Mouse (Mus musculus) thymus, adult 2 months (tissue): Measurements from ENCODE around the gene Metrn. TPM values are rescaled to one million over a fixed set of nuclear protein-coding genes. Genes with fewer than 3 reads are reported as not detected.

Experiments used
- DNase-seq: peaks from one replicate; pipeline ENCODE4 v3.0.0; 2021
- H3K27ac ChIP-seq: fragments of 200-500 bp; 2 replicates; pipeline ENCODE4 v1.5.1; 2012; ENCODE audit warnings: low read length, control low read depth; ENCODE audit not compliant: control insufficient read depth, insufficient read depth
- H3K27me3 ChIP-seq: fragments of 200-500 bp; 2 replicates; pipeline ENCODE4 v1.6.1; 2012; ENCODE audit warnings: mild to moderate bottlenecking, low read length, moderate library complexity, mixed read lengths; ENCODE audit not compliant: control insufficient read depth, insufficient read depth
- H3K36me3 ChIP-seq: fragments of 200-500 bp; 2 replicates; pipeline ENCODE4 v1.6.1; 2012; ENCODE audit warnings: mild to moderate bottlenecking, low read length, moderate library complexity; ENCODE audit not compliant: control insufficient read depth, insufficient read depth
- H3K4me1 ChIP-seq: fragments of 200-500 bp; replicated peaks from 2 replicates; pipeline ENCODE4 v1.6.1; 2012; ENCODE audit warnings: low read length; ENCODE audit not compliant: control insufficient read depth, insufficient read depth
- H3K4me3 ChIP-seq: fragments of 200-500 bp; 2 replicates; pipeline ENCODE4 v1.5.1; 2012; ENCODE audit warnings: mild to moderate bottlenecking, low read length, control low read depth, moderate library complexity; ENCODE audit not compliant: control insufficient read depth, insufficient read depth
- CTCF ChIP-seq: fragments of 200-500 bp; IDR thresholded peaks from 2 replicates; pipeline ENCODE4 v1.5.1; 2012; ENCODE audit warnings: mild to moderate bottlenecking, control low read depth, low read length, moderate library complexity, borderline replicate concordance; ENCODE audit not compliant: control insufficient read depth, poor library complexity, insufficient read depth; ENCODE audit errors: extremely low read depth
- POLR2A ChIP-seq: fragments of 200-500 bp; IDR thresholded peaks from 2 replicates; pipeline ENCODE4 v1.6.1; 2012; ENCODE audit warnings: mild to moderate bottlenecking, low read length, control low read depth, moderate library complexity; ENCODE audit not compliant: control insufficient read depth, poor library complexity, insufficient read depth; ENCODE audit errors: extremely low read depth
- WGBS: fragments of 180-500 bp; shearing (Covaris S2); methylation state at CpG from one replicate; pipeline ENCODE4 v1.1.7; 2018; 5-methylcytosine and 5-hydroxymethylcytosine counted together
- polyA plus RNA-seq: library from polyadenylated mRNA; depleted of rRNA; stranded (reverse); fragments of >200 nt; gene quantifications from 2 replicates; pipeline ENCODE4 v1.2.3, GENCODE M21; 2012

Gene Metrn
- polyA plus RNA-seq, 1 experiment = 171 TPM

GRCm38 (mm10) chr17:25791320-25791842 is 5.6 kb downstream of the Metrn start:
- Histone ChIP-seq H3K36me3 (no peaks in the 10 kb centered on the region), H3K27ac (peak overlapping the region; percentile 81), H3K4me1 (peaks cover 34% of the 10 kb centered on the region), H3K27me3 (no peaks in the 10 kb centered on the region), H3K4me3 (peak overlapping the region; percentile 57)
- 27% methylated on average over 19 of the region's 19 CpGs for WGBS
- TF ChIP-seq POLR2A = no peak
- TF ChIP-seq CTCF = no peak
- DNase-seq = no peak

- H3K4me1 ChIP-seq = peaks cover 22% of the 10 kb centered on the region
- 68% methylated on average over 9 of the region's 9 CpGs for WGBS
These were observed 10.0 kb downstream of the Metrn start for GRCm38 (mm10) chr17:25786781-25787504.

GRCm38 (mm10) chr17:25786280-25786679 is 10.7 kb downstream of the Metrn start, which contains the start of gene Ccdc78:
Ccdc78 (plus strand) TSS chr17:25786580.
- WGBS = 93% methylated on average over 3 of the region's 3 CpGs
- TF ChIP-seq CTCF (no peak), POLR2A (no peak)
- H3K27ac ChIP-seq = no peak within 1 kb of the TSS

More at GRCm38 (mm10) chr17:25786781-25787504, 10.0 kb downstream of the Metrn start:
- no peaks in the 10 kb centered on the region for H3K27me3 ChIP-seq
- TF ChIP-seq POLR2A = no peak
- TF ChIP-seq CTCF = no peak
- no peak for DNase-seq
- H3K36me3 ChIP-seq = no peaks in the 10 kb centered on the region; the same call in 1 of the 2 replicates
- no peak overlapping the region for H3K4me3 ChIP-seq
- no peak overlapping the region for H3K27ac ChIP-seq

GRCm38 (mm10) chr17:25785281-25785745 is 11.6 kb downstream of the Metrn start, which contains the start of gene Haghl:
Haghl (minus strand) TSS chr17:25785673.
- TF ChIP-seq POLR2A (peak; percentile 36; the same call in 1 of the 2 replicates), CTCF (no peak)
- Histone ChIP-seq H3K4me3 (peak within 1 kb of the TSS; percentile 77), H3K4me1 (peaks cover 15% of the 10 kb centered on the region), H3K27me3 (no peaks in the 10 kb centered on the region), H3K27ac (no peak within 1 kb of the TSS), H3K36me3 (no peaks in the 10 kb centered on the region; the same call in 1 of the 2 replicates)
- under 1% methylated on average over 23 of the region's 23 CpGs for WGBS
- DNase-seq = peak; percentile 93

More at GRCm38 (mm10) chr17:25786280-25786679, 10.7 kb downstream of the Metrn start, which contains the start of gene Ccdc78:
- DNase-seq = no peak
- Histone ChIP-seq H3K36me3 (no peaks in the 10 kb centered on the region; the same call in 1 of the 2 replicates), H3K27me3 (no peaks in the 10 kb centered on the region), H3K4me1 (peaks cover 17% of the 10 kb centered on the region), H3K4me3 (peak within 1 kb of the TSS; percentile 77)

GRCm38 (mm10) chr17:25783861-25784574 is 12.9 kb downstream of the Metrn start:
- Histone ChIP-seq H3K4me1 (peaks cover 15% of the 10 kb centered on the region), H3K27me3 (no peaks in the 10 kb centered on the region), H3K27ac (no peak overlapping the region), H3K36me3 (no peaks in the 10 kb centered on the region; the same call in 1 of the 2 replicates), H3K4me3 (no peak overlapping the region)
- TF ChIP-seq POLR2A (no peak), CTCF (no peak)
- no peak for DNase-seq
- WGBS = 88% methylated on average over 15 of the region's 15 CpGs

- TF ChIP-seq POLR2A (no peak), CTCF (no peak)
- no peaks in the 10 kb centered on the region for H3K27me3 ChIP-seq
- H3K4me1 ChIP-seq = peaks cover 15% of the 10 kb centered on the region
- DNase-seq = no peak
- WGBS = 93% methylated on average over 7 of the region's 7 CpGs
- H3K4me3 ChIP-seq = no peak overlapping the region
- no peaks in the 10 kb centered on the region; the same call in 1 of the 2 replicates for H3K36me3 ChIP-seq
- no peak overlapping the region for H3K27ac ChIP-seq
These were observed 13.8 kb downstream of the Metrn start for GRCm38 (mm10) chr17:25783086-25783485.
